Mouse (Mus musculus) testis, adult 2 months (tissue): Measurements from ENCODE around the gene Bbs9. TPM values are rescaled to one million over a fixed set of nuclear protein-coding genes. Genes with fewer than 3 reads are reported as not detected.

Experiments used
- H3K27ac ChIP-seq: fragments of 200-500 bp; 2 replicates; pipeline ENCODE4 v1.5.1; 2012; ENCODE audit warnings: low read depth, low read length; ENCODE audit not compliant: control insufficient read depth, insufficient read depth
- H3K27me3 ChIP-seq: fragments of 200-500 bp; 2 replicates; pipeline ENCODE4 v1.6.1; 2012; ENCODE audit warnings: mild to moderate bottlenecking, low read length, moderate library complexity; ENCODE audit not compliant: control insufficient read depth, insufficient read depth
- H3K36me3 ChIP-seq: fragments of 200-500 bp; 2 replicates; pipeline ENCODE4 v1.6.1; 2012; ENCODE audit warnings: mild to moderate bottlenecking, low read length; ENCODE audit not compliant: control insufficient read depth, insufficient read depth
- H3K4me1 ChIP-seq: fragments of 200-500 bp; 2 replicates; pipeline ENCODE4 v1.6.1; 2012; ENCODE audit warnings: low read length; ENCODE audit not compliant: control insufficient read depth, insufficient read depth
- H3K4me3 ChIP-seq: fragments of 200-500 bp; 2 replicates; pipeline ENCODE4 v1.5.1; 2012; ENCODE audit warnings: low read depth, mild to moderate bottlenecking, low read length, moderate library complexity, mixed read lengths; ENCODE audit not compliant: control insufficient read depth
- CTCF ChIP-seq: fragments of 200-500 bp; IDR thresholded peaks from 2 replicates; pipeline ENCODE4 v1.5.1; 2012; ENCODE audit warnings: low read depth, mild to moderate bottlenecking, inconsistent platforms, low read length, moderate library complexity; ENCODE audit not compliant: control insufficient read depth, insufficient read depth, insufficient replicate concordance
- POLR2A ChIP-seq: fragments of 200-500 bp; IDR thresholded peaks from 2 replicates; pipeline ENCODE4 v1.6.1; 2012; ENCODE audit warnings: low read depth, mild to moderate bottlenecking, inconsistent platforms, low read length, moderate library complexity; ENCODE audit not compliant: control insufficient read depth
- polyA plus RNA-seq: library from polyadenylated mRNA; depleted of rRNA; stranded (reverse); fragments of >200 nt; gene quantifications from 2 replicates; pipeline ENCODE4 v1.2.3, GENCODE M21; 2012

Bbs9 gene
- polyA plus RNA-seq, 1 experiment: 55.3 TPM

DNA sequence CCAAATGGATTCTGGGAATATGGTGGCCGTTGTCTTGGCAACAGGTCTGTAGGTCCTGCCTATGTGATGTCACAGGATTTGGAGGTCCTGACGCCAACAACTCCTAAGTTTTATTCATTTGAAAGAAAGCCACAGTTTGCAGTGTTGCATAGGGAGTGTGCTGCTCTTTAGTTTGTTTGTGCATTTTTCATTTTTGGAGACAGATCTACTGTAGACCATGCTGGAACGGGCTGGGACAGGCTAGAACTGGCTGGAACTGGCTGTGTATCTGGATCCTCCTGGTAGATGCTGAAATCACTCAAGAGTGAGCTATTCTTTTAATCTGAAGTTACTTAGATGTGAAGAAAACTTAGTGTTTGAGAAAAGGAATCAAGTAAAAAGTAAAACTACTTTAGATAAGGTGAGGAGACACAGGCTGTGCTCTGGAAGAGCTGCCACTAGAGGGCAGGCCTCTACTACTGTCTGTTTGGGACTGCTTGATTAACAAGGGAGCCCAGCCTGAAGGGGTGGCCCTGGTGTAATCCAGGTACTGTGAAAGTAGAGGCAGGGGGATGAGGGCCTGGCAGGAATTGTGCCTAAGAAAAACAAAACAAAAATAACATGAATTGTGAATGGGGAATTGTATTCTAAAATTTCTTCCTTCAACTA lies 43.0 kb downstream of the Bbs9 start:
- H3K27me3 ChIP-seq: no peaks in the 10 kb centered on the region
- H3K36me3 ChIP-seq: peaks cover 2% of the 10 kb centered on the region
- TF ChIP-seq CTCF (peak; percentile 29; the same call in 1 of the 2 replicates), POLR2A (no peak)
- H3K4me1 ChIP-seq: no peaks in the 10 kb centered on the region
- no peak overlapping the region for H3K4me3 ChIP-seq
- H3K27ac ChIP-seq: no peak overlapping the region

GRCm38 (mm10) chr9:22523460-22523859 lies 47.9 kb downstream of the Bbs9 start:
- Histone ChIP-seq H3K36me3 (peaks cover 1% of the 10 kb centered on the region; the same call in 1 of the 2 replicates), H3K27ac (no peak overlapping the region), H3K27me3 (no peaks in the 10 kb centered on the region), H3K4me3 (no peak overlapping the region), H3K4me1 (no peaks in the 10 kb centered on the region)
- TF ChIP-seq POLR2A (no peak), CTCF (no peak)

DNA sequence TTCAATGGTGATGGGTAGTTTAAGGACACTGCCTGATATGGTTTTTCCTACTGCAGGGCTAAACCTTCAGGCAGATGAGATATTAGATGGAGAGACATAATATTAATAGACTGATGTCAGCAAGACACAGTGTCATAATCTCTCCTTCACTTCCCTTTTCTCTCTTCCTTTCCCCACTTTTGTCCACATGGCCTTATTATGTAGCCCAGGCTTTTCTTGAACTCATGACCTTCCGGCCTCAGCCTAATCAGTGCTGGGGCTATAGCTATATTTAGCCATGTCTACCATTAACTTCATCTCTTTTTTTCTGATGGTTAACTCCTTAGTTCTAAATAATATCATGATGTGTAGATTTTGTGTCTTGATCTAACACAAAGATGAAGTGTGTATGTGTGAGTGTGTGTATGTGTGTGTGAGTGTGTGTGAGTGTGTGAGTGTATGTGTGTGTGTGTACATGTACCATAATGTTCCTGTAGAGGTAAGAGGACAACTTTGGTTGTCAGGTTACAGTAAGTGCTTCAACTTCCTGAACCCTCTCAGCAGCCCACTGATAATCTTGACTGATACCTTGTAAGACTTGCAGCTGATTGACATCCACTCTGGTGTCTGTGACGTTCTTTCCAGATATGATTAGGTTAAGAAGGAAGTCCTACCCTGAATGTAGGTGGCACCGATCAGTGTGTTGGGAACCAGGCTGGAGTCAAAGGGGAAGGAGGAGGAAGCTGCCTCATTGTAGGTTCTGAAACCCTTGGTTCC lies 55.4 kb downstream of the Bbs9 start:
- H3K4me3 ChIP-seq: no peak overlapping the region
- TF ChIP-seq CTCF (no peak), POLR2A (no peak)
- H3K4me1 ChIP-seq: no peaks in the 10 kb centered on the region
- H3K27me3 ChIP-seq: no peaks in the 10 kb centered on the region
- H3K36me3 ChIP-seq: no peaks in the 10 kb centered on the region
- H3K27ac ChIP-seq: no peak overlapping the region

DNA sequence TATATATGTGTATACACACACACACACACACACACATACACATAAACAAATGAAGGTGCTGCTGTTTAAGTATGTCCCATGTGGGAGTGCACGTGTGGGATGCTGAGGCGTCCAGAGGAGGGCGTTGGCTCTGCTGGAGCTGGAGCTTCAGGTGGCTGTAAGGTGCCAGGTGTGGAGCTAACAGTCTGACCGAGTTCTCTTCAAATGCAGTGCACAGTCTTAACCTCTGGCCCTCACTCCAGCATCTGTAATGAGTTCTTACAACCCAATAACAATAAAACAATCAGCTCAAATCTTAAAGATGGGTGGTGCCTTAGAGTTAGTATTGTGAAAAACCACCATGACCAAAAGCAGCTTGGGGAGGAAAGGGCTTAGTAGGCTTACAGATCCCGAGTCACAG lies 56.6 kb downstream of the Bbs9 start:
- H3K4me1 ChIP-seq: no peaks in the 10 kb centered on the region
- H3K27ac ChIP-seq: no peak overlapping the region
- H3K4me3 ChIP-seq: no peak overlapping the region
- no peaks in the 10 kb centered on the region for H3K36me3 ChIP-seq
- no peaks in the 10 kb centered on the region for H3K27me3 ChIP-seq
- TF ChIP-seq POLR2A (no peak), CTCF (no peak)

DNA sequence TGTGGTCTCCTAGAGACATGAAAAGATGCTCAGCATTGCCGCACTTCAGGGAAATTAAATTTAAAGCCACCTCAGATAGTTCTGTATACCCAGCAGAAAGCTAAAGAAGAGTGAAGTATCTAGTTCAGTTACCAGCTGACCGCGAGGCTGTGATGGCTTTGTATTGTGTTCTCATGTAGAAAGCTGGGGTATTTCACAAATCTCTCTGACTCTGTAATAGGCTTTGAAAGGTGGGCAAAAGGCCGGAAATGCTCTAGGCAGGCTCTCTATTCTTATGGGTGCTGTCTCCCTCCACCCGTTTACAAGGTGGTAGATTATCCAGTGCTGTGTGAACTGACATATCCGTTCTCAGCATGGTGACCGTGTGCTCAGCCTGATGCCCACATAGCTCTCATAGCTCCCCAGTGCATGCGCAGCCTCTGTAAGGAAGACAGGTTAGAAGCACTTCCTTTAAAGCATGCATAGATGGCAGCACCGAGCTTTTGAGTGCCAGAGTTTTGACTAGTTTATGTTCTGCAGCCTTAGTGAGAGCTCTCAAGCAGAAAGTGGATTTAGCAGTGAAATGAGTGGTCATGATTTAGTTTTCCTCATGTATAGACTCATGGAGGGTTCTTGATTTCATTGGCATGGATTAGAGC lies 57.4 kb downstream of the Bbs9 start:
- TF ChIP-seq CTCF (no peak), POLR2A (no peak)
- no peaks in the 10 kb centered on the region for H3K4me1 ChIP-seq
- H3K27ac ChIP-seq: no peak overlapping the region
- no peak overlapping the region for H3K4me3 ChIP-seq
- H3K27me3 ChIP-seq: no peaks in the 10 kb centered on the region
- H3K36me3 ChIP-seq: no peaks in the 10 kb centered on the region

- TF ChIP-seq POLR2A: no peak
- TF ChIP-seq CTCF: no peak
- Histone ChIP-seq H3K4me3 (no peak overlapping the region), H3K27ac (no peak overlapping the region)
These were observed 62.4 kb downstream of the Bbs9 start for GRCm38 (mm10) chr9:22537767-22538373.

DNA sequence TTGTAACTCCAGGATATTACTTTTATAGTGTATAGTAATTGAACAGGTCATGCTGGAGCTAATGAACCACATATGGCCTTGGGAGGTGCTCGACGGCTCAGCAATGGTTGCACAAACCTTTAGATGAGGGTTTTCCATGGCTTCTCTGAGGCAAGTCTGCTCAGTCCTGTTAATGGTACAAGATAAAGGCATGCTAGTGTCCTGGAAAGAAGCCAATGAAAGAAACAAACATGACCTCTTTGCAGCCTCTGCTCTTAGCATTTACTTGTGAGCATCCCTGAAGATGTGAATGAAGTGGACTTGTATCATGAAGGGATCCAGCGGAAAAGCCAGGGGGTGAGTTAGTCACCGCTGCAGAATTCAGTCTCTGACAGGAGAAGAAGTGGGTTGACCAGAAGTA lies 64.0 kb downstream of the Bbs9 start:
- H3K4me1 ChIP-seq: no peaks in the 10 kb centered on the region
- TF ChIP-seq CTCF (no peak), POLR2A (no peak)
- H3K36me3 ChIP-seq: no peaks in the 10 kb centered on the region
- no peak overlapping the region for H3K4me3 ChIP-seq
- H3K27me3 ChIP-seq: no peaks in the 10 kb centered on the region
- H3K27ac ChIP-seq: no peak overlapping the region

More at GRCm38 (mm10) chr9:22537767-22538373, 62.4 kb downstream of the Bbs9 start:
- no peaks in the 10 kb centered on the region for H3K27me3 ChIP-seq
- no peaks in the 10 kb centered on the region for H3K4me1 ChIP-seq
- no peaks in the 10 kb centered on the region for H3K36me3 ChIP-seq
